Mouse (Mus musculus): ENCODE measurements around the gene Llgl1.
A peak's percentile ranks its signal among the peaks of the same experiment; 100 is the strongest.

Llgl1 gene

DNA sequence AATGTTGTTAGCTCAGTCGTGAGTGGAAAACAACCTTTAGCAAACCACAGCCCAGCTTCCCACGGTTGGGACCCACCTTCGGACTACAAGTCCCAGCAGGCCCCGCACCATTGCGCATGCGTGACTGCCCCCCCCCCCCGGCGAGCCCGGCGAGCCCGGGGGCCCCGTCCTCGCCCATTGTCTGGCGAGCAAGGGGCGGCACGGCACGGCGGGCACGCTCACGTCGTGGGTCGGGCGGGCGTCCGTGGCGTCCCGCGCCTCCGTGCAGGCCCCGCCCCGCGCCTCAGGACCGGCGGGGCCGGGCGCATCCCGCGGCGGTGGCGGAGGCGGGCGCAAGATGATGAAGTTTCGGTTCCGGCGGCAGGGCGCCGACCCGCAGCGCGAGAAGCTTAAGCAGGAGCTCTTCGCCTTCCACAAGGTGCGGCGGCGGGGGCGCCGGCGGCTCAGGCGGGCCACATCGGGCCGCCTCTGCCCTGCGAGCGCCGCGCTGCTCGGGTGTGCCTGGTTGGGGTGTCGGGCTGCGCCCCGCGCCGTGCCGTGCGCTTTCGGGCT is at the start of gene Llgl1:
Gene Llgl1, plus strand, starts transcription at position 200 of the 552 bp plus-strand sequence.
- peak; percentile 99 for DNase-seq (ENCODE audit: extremely low spot score, low spot score)

DNA sequence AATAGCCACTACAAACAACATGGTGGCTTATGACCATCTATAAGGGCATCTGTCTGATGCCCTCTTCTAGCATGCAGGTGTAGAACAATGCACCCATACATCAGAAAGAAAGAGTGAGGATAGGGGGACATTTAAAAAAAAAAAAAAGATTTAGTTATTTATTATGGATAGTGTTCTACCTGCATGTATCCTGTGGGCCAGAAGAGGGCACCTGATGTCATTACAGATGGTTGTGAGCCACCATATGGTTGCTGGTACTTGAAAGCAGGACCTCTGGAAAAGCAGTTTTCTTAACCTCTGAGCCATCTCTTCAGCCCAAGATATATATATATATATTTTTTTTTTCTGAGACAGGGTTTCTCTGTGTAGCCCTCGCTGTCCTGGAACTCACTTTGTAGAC is 3.4 kb upstream of the Llgl1 start:
- no peak for DNase-seq (ENCODE audit: extremely low spot score, low spot score)

DNA sequence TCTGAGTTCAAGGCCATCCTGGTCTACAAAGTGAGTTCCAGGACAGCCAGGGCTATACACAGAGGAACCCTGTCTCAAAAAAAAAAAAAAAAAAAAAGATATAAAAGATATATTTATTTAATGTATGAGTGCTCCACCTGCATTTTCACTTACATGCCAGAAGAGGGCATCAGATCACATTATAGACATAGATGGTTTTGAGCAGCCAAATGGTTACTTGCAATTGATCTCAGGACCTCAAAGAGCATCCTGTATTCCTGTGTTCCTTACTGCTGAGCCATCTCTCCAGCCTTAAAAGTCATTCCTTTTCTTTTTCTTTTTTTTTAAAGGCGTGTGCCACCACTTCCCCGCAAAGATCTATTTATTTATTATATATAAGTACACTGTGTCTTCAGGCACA is 2.0 kb upstream of the Llgl1 start:
- DNase-seq (ENCODE audit: extremely low spot score, low spot score), result no peak

DNA sequence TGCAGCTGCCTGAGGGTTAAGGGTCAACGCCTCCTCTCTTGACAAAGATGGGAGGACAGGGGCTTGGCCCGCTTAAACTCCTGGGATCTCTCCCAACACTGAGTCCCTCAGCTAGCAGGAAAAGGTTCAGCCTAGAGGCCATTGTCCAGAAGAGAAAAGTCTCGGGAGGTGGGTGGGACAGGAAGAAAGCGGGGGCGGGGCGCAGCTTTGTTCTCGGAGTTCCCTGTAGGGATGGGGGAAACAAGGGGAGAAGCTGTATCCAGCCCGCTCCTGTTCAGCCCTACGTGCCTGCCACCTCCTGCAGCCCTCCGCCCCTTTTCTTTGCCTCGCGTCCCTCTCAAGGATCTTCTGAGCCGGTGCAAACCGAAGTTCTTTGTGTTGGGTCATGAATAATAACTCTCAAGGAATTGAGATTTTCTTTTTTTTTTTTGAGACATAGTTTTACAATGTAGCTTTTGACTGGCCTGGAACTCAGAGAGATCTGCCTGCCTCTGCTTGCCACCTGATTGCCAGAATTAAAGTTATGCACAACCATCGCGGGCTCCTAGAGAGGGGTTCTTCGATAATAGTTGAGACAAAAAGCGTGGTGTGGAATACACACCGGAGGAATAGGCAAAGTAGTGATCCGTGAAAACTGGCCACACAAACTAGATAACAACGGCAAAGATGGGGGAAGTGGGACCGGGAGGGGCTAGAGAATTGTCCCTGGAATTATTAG is 558 bp upstream of the Llgl1 start:
- DNase-seq (ENCODE audit: extremely low spot score, low spot score), result peak; percentile 83

DNA sequence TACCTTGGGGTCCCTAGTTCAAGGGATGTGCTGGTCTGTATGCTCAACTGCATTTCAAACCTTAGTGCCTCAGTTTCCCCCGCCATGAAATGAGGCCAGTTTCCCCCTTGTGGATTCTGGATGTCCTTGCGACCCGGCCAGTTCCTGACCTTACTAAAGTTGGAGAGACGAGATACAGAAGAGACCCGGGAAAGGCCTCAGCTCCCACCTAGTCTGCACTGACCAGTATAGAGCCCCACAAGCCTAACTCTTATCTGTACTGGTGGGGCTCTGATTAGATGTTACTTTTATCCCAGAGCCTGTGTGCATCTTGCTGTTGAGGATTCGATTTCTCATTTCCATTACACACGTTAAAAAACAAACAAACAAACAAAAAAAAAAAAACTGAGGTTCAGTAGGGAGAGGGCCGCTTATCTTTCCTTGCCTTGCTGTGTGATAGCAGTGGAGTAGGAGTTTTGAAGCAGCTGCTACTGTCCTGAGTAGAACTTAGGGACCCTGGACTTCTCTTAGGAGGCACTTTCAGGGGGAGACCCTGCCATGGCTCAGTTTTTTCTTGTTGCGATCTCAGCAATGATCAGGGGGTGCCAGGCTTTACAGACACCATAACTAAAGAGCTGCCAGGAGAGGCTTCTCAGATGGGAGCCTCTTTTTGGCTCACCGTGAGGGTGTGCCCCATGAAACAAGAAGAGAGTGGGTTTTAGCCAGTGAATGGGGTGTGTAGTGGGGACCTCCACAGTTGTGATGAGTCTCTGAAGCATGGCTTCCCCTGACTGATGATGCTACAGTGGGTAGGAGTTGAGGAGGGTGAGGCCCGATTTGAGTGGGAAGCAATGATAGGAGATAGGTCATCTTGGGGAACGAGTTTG is 1.0 kb downstream of the Llgl1 start:
- DNase-seq (ENCODE audit: extremely low spot score, low spot score), result peak; percentile 13

DNA sequence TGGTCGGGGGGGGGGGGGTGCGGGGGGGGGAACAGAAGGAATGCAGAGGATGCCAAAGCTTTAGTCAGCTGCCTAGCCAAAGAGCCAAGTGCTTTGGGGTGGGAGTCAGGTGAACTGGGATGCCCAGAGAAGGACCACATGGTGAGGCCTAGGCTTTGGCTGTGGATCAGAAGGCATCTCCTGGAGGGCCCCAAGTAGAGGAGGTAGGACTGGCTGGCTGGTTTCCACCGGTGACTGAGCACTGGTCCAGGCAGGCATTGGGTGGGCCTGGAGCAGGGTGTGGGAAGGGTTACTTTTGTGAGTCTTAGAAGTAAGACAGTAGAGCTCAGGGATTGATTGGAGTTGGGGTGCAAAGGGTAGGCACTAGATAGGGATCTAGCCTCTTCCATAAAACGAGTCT is 2.1 kb downstream of the Llgl1 start:
- DNase-seq (ENCODE audit: extremely low spot score, low spot score), result no peak

DNA sequence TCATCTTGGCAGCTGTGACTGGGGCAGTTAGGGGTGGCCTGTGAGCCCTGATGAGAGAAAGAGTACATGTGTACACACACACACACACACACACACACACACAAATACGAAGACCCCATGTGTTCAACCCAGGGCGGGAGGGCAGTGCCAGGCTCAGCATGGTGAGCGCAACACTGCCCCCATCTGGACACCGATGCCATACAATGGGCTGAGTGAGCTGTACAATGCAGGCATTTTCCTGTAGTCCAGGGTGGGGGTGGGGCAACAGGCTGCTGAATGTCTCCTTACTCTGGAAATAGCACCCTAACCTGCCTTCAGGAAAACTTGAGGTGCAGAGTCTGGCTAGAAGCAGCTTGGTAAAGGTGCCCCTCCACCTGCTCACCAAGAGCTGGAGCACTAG is 3.6 kb downstream of the Llgl1 start:
- peak; percentile 65 for DNase-seq (ENCODE audit: extremely low spot score, low spot score)

DNA sequence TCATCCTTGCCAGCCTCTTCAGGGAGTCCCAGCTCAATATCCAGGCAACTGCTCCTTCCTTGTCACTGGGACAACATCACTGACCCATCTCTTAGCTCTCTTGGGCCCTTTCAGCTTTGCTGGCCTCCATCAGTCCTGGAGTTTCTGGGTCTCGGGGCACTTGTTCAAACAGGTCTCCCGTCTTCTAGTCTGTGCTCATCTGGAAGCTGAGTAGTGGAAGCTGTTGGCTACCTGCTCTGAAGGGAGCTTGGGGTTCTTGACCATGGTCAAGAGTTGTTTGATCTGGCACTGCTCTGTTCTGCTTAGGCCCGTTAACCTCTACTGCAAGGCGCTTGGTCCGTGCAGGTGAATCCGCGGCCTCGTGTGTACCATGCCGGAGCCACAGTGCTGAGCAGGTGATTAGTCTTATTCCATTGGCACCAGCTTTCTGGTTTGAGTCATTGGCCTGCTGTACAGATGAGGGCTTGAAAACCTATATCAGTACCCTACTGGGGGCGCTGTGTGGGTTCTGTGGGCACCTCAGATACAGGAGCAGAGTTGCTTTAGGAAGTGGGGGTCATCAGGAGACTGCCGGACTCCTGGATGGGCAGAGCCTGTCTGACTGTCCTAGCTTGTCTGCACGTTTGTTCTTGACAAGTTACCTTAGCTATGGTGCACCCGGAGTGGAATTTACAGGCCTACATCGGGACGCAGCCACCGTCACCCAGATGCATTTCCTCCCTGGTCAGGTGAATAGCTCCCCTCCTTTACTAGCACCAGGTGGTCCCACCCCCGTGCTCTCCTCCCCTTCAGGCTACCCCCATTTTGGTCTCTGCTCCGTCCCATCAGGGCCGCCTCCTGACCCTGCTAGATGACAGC is 4.7 kb downstream of the Llgl1 start:
- DNase-seq (ENCODE audit: extremely low spot score, low spot score), result no peak

DNA sequence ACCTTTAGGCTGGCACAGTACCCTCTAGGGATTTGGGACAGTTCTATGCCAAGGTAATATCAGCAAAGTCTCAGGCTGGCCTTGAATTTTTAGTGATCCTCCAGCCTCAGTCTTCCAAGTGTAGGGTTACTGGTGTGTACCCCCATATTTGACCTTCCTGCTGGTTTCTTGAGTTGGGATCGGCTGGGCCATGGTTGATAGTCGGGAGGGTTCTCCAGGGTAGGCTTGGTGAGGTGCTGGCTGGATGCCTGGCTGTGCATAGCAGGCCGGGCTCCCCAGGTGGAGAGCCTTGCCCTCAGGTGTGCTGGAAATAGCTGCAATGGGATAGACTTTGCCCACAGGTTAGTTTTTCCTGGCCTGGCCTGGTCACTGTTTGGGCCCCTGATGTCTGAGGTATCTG is 5.7 kb downstream of the Llgl1 start:
- no peak for DNase-seq (ENCODE audit: extremely low spot score, low spot score)

DNA sequence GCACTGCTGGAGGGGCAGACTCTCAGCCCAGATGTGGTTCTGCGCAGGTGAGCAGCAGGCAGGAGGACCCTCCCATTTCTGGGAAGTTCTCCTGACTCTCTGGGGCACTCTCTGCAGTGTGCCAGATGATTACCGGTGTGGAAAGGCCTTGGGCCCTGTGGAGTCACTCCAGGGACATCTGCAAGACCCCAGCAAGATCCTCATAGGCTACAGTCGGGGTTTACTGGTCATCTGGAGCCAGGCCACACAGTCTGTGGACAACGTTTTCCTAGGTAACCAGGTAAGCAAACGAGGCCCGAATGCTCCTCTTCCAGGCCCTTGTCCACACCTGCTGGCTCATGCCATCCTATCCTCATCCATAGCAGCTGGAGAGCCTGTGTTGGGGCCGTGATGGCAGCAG is 6.6 kb downstream of the Llgl1 start:
- no peak for DNase-seq (ENCODE audit: extremely low spot score, low spot score)

DNA sequence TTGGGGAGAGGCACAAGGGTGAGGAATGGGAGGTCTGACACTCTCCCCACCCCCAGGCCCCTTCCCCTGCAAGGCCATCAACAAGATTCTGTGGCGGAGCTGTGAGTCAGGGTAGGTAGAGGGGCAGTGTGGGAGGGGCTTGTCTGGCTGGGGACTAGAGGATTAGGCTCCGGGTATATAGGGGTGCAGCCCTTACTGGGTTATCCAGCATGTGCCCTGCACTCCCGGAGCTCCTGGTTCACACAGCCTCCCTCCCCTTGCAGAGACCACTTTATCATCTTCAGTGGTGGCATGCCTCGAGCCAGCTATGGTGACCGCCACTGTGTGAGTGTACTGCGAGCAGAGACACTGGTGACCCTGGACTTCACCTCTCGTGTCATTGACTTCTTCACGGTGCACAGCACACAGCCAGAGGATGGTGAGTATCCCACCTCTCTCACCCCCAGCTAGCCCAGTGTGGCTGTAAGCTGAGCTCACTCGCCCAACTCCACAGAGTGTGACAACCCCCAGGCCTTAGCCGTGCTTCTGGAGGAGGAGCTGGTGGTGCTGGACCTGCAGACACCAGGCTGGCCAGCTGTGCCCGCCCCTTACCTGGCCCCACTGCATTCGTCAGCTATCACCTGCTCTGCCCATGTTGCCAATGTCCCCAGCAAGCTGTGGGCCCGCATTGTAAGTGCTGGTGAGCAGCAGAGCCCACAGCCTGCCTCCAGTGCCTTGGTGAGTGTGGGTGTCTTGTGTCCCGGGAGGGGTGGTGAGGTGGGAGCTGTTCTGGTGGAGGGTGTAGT is 7.4 kb downstream of the Llgl1 start:
- no peak for DNase-seq (ENCODE audit: extremely low spot score, low spot score)

DNA sequence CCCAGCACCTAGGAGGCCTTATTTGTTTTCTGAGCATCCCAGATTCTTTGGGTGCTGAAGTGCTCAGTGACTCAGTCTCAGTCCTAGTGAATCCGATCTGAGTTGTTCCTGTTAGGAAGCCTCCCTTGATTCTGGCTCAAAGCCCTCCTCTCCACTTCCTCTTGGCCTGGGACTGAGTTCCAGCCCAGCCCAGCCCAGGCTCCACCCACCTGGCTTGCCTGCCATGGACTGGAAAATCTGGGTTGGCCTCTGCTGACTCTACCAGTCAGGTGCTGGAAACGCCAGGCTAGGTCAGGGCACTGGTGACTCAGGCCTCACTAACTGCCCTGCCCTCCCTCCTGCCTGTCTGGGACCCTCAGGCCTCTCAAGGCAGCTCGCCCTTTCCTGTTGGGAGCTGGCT is 8.1 kb downstream of the Llgl1 start:
- DNase-seq (ENCODE audit: extremely low spot score, low spot score), result no peak

DNA sequence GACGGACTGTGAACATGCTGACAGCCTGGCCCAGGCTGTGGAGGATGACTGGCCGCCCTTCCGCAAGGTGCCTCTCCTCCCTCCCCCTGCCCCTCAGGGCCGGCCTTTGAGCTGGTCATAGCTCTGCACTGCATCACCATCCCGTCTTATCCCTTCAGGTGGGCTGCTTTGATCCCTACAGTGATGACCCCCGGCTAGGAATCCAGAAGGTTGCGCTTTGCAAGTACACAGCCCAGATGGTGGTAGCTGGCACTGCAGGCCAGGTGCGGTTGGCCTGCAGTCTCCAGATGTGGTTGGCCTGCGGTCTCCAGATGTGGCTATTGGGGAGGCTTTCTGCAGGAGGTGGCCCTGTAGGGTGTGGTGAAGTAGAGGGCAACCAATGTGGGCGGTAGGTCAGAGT is 9.1 kb downstream of the Llgl1 start:
- DNase-seq (ENCODE audit: extremely low spot score, low spot score), result no peak

DNA sequence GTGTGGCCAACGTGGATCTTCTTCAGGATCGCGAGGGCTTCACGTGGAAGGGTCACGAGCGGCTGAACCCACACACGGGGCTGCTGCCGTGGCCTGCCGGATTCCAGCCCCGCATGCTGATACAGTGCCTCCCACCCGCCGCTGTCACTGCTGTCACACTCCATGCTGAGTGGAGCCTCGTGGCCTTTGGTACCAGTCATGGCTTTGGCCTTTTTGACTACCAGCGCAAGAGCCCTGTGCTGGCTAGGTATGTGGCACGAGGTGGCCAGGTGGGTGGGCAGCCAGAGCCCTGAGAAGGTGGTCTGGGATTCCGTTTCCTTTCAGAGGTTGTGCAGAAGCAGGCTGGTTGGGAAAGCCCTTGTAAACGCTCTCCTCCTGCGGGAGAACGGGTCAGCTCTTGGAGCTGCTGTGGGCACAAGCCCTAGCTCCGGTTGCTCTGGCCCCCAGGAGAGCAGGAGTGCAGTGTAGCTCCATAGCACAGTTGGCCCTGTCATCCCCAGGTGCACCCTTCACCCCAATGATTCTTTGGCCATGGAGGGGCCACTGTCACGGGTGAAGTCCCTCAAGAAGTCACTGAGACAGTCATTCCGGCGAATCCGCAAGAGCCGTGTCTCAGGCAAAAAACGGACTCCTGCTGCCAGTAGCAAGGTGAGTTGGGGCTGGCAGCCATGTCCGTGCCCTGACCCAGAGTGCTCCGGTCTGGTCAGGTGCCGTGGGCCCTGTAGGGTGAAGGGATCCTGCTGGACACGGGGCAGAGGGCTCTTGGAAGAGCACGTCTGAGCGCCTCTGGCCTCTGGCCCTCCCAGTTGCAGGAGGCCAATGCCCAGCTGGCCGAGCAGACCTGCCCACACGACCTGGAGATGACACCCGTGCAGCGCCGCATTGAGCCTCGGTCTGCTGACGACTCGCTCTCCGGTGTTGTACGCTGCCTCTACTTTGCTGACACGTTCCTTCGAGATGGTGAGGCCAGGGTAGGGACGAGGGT is 10.2 kb downstream of the Llgl1 start:
- no peak for DNase-seq (ENCODE audit: extremely low spot score, low spot score)

DNA sequence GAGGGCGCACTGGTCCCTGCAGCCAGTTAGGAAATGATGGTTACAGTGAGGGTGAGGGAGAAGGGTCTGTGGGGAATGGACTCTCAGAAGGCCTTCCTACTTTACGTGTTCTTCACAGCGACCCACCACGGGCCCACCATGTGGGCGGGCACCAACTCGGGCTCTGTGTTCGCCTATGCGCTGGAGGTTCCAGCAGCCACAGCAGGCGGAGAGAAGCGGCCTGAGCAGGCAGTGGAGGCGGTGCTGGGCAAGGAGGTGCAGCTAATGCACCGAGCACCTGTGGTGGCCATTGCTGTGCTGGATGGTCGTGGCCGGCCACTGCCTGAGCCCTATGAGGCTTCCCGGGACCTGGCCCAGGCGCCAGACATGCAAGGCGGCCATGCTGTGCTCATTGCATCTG is 11.7 kb downstream of the Llgl1 start:
- no peak for DNase-seq (ENCODE audit: extremely low spot score, low spot score)

DNA sequence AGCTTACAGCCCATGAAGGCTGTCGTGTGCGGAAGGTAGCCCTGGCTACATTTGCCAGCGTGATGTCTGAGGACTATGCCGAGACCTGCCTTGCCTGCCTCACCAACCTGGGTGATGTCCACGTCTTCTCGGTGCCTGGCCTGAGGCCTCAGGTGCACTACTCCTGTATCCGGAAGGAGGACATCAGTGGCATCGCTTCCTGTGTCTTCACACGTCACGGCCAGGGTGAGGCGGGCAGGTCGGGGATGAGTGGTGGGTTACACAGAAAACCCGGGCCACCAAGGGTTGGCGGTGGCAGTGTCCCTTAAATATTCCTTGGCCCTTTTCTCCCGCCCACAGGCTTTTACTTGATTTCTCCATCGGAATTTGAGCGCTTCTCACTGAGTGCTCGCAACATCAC is 12.5 kb downstream of the Llgl1 start:
- no peak for DNase-seq (ENCODE audit: extremely low spot score, low spot score)

DNA sequence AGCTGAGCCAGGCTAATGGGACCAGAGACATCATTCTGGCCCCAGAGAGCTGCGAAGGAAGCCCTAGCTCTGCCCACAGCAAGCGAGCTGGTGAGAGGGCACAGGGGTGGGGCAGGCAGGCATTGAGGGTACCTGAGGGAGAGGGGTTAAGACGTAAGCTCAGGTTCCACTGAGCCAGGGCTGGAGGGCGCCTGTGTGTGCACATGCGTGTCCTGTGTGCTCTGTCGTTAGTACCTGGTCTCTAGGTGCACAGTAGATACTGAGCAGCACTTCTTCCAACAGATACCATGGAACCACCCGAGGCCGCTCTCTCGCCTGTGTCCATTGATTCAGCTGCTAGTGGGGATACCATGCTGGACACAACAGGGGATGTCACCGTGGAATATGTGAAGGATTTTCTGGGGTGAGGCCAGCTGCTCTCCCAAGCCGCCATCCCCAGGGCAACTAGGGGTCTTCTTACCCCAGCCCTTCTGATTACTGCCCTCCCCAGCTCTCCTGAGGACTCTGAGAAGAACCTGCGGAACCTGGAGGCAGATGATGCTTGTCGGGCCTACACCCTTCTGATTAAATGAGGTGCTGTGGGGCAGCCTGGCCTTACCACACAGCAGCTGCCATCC is 13.2 kb downstream of the Llgl1 start:
- DNase-seq (ENCODE audit: extremely low spot score, low spot score), result no peak

DNA sequence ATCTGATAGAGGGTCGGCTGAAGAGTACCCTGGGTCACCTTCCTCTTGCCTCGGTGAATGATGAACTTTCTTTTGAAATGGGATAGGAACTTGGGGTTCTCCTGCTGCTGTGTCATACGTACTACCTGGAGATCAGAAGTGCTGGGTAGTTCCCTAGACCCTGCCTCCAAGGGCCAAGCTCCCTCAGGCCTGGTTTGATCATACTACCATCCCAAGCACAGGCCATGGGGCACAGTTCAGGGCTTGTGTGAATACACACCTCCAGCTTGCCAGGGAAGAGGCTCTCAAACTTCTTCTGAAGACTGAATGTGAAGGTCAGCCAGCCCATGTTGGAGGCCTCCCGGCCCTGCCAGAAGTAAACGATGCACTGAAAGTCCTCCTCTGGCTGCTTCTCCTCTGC is 16.3 kb downstream of the Llgl1 start:
- DNase-seq (ENCODE audit: extremely low spot score, low spot score), result no peak

DNA sequence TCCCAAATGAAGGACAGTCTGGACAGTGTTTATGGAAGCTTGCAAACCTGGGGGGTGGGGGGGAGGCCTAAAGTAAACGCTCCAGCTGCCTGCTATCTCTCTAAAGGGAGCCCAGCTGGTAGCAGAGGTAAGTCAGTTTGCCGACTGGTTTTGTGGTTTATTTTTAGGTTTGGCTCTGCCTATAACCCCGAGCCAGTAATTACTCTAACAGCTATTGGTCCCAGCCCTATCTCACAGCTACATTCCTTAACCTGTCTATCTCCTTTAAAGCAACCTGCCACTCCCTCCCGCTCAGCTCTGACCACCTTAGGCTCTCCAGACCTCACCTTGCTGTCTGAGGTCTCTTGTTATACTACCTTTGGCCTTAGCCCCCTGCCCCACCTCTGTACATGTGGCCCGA is 19.7 kb downstream of the Llgl1 start:
- no peak for DNase-seq (ENCODE audit: extremely low spot score, low spot score)

Data from neural tube, embryonic 10.5 days (tissue).